Mouse (Mus musculus) frontal cortex, postnatal 36 days (tissue): ENCODE data around the gene Hist1h4j.
"Not testable (repeated sequence)": the region's sequence is repeated elsewhere in the genome, so short reads cannot be mapped to it uniquely, and the experiment has no call there.

Experiments used
- DNase-seq, 2 experiments: peaks; one replicate each; pipeline ENCODE4 v3.0.0; 2022; ENCODE audit warnings: low spot score in 2 of 2

The Hist1h4j gene

GRCm38 (mm10) chr13:21734906-21735767 is at the start of gene Hist1h4j:
Gene Hist1h4j, plus strand, starts transcription at chr13:21735064.
- DNase-seq = peak; percentile 73 to 80

- no peak for DNase-seq
These were observed 37.1 kb upstream of the Hist1h4j start, which contains the start of gene Olfr1359 for GRCm38 (mm10) chr13:21697811-21698210. Gene Olfr1359, plus strand, starts transcription at chr13:21698111.

DNA sequence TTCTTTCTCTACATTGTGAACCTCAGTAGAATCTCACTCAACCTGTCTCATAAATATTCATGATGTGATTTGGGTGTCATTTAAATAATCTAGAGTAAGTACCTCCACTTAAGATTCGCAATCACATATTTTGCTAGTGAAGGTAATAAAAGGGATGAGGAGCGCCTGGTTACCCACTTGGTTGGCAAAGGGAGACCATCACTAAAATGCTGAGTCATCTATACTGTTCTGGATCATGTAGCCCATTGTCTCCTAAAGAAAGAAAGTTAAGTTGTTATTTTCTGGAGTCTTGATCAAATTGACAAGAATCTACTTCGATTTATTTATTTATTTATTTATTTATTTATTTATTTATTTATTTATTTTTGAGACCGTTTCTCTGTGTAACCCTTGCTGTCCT is 28.2 kb upstream of the Hist1h4j start:
- no peak for DNase-seq

DNA sequence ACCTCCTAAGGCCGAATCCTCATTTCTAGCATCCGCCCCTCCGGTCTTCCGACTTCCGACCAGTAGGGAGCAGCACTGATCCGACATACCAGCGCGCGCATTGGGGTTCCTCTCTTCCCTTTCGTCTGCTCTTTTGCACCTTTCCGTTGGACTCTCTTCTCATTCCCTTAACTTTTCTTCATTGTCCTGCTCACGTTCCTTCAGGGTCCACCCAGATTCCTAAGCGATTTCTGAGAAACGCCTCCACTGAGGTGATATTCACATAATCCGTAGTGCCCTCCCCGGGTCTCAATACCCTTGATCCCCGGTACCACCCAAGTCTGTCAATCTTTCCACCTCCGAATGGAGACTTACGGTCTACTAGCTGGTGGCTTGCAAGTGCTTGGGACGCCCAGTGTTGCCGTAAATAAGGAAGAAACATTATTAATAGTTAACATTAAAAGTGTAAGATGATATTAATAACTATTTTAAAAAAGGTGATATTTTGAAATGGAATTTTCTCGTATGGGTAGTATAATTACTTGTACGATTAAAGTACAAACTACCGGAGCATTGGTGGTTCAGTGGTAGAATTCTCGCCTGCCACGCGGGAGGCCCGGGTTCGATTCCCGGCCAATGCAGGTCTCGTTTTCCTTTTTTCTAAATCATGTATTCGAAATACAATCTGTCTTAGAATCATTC is 24.7 kb upstream of the Hist1h4j start:
- peak; percentile 92 to 93 for DNase-seq

GRCm38 (mm10) chr13:21710821-21711525 is 23.9 kb upstream of the Hist1h4j start:
- DNase-seq = peak; percentile 87 to 89

- no peak for DNase-seq
These were observed 23.2 kb upstream of the Hist1h4j start for GRCm38 (mm10) chr13:21711698-21712097.

DNA sequence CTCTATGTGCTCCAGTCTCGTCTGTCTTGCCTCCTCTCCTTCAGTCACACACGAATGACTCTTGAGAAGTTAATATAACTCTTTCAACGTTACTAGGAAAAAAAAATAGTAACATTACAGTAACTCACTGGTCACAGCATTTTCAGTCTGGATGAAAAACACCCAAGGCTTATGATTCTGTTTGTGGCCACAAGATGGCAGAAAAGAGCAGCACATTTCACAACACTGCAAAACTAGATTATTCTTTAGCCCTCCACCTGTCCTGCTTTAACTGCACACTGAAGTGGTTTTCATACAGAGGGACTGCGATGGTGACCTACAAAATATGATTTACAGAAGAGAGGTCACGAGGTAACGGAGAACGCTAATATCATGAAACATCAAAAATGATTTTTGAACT is 20.1 kb upstream of the Hist1h4j start:
- peak; percentile 49 to 83 for DNase-seq

- DNase-seq = peak in 1 of 2 experiments; percentile 11
These were observed 19.6 kb upstream of the Hist1h4j start for GRCm38 (mm10) chr13:21715131-21715863.

DNA sequence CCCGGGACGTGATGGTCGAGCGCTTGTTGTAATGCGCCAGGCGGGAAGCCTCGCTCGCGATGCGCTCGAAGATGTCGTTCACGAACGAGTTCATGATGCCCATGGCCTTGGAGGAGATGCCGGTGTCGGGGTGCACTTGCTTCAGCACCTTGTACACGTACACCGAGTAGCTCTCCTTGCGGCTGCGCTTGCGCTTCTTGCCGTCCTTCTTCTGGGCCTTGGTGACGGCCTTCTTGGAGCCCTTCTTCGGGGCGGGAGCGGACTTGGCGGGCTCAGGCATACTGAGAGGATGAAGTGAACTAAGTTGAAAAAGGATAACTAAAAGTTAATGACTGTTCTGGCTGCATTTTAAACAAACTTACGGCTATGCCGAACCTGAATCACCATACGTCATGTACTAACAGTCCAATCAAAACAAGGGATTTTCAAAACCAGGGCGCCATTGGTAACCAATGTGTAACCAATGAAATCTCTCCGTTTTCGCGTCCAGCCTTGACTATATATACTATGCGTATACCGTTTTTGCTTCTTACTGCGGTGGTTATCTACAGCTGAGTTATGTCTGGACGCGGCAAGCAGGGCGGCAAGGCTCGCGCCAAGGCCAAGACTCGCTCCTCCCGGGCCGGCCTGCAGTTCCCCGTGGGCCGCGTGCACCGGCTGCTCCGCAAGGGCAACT is 18.9 kb upstream of the Hist1h4j start, which contains the start of the genes Hist1h2bl and Hist1h2ai:
Gene Hist1h2bl (minus strand): TSS at position 280 of the 676 bp plus-strand sequence.
Gene Hist1h2ai (plus strand): TSS at position 559 of the 676 bp plus-strand sequence.
- DNase-seq = peak; percentile 84 to 95

- peak; percentile 13 to 33 for DNase-seq
These were observed 18.1 kb upstream of the Hist1h4j start for GRCm38 (mm10) chr13:21716540-21717391.

DNA sequence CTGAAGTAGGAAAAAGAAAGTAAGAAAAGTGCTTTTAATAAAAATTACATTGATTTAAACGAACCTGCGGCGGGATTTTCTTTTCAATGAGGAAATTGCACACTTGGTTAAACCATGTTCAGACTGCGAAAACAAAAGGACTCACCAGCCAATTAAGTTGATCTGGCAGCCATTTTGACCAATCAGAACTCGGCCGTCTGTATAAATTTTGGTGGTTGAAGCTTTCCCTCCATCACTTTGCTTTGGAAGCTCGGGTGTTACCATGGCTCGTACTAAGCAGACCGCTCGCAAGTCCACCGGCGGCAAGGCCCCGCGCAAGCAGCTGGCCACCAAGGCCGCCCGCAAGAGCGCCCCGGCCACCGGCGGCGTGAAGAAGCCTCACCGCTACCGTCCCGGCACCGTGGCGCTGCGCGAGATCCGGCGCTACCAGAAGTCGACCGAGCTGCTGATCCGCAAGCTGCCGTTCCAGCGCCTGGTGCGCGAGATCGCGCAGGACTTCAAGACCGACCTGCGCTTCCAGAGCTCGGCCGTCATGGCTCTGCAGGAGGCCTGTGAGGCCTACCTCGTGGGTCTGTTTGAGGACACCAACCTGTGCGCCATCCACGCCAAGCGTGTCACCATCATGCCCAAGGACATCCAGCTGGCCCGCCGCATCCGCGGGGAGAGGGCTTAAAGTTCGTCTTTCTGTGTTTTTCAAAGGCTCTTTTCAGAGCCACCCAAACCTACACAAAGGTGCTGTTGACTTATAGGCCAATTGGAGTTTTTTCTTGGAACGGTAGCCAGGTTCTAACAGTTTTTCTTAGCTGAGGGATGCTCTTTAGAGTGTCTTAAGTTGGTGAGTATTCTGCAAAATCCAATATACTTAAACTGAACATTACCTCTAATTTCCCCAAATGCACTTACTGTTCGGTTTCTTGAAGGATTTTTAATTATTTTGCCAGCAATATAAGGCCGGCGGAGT is 17.2 kb upstream of the Hist1h4j start, which contains the start of gene Hist1h3h:
Gene Hist1h3h (plus strand): TSS at position 263 of the 961 bp plus-strand sequence.
- DNase-seq = peak; percentile 90 to 95

DNA sequence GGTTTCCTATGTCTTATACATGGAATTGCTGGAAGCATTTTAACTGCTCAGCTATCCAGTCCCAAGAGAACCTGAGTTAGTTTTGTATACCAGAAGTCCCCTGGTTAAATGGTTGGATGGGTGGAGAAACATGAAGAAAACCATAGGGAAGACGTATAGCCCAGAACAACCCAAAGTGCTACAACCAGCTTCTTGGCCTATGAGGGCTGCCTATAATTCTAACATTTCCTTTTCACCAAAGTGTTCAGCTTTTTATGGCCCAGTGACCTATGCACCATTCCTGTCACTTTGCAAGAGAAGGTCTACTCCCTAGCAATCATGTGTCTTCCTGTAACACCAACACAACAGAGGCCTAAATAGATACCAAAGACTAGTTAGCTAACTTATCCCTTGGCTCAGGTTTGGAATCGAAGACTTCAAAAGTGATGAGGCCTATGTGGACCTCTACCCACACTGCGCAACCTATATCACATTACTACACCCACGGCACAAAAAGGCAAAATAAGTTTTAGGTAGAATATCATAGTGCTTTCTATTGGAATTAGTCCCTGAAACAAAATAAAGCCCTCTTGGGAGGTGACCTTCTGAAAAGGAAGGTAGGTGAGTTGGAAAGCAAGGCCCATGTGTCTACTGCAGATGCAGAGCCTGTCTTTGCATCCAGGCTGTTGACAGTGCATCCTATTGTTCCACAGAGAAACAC is 16.3 kb upstream of the Hist1h4j start:
- DNase-seq = no peak

DNA sequence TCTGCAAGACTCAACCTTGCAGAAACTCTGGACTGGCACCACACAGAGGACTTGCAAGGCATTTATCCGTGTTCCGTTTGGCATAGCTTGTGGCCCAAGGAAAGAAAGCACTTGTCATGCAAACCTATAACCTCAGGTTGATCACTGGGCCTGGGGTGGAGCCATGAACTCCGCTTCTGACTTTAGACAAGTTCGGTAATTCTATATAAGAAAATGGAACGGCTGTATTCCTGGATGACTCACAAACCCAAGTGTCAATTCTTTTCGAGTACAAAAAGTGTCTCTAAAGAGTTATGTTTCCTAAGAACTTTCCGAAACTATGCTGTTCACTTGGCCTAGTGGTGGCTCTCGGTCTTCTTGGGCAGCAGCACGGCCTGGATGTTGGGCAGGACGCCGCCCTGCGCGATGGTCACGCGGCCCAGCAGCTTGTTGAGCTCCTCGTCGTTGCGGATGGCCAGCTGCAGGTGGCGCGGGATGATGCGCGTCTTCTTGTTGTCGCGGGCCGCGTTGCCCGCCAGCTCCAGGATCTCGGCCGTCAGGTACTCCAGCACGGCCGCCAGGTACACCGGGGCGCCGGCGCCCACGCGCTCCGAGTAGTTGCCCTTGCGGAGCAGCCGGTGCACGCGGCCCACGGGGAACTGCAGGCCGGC is 13.6 kb upstream of the Hist1h4j start:
- not testable (repeated sequence) for DNase-seq

GRCm38 (mm10) chr13:21721757-21722372 is 13.0 kb upstream of the Hist1h4j start, which contains the start of gene Hist1h2bm:
Gene Hist1h2bm, plus strand, starts transcription at chr13:21722044.
- DNase-seq = peak; percentile 71 to 81

GRCm38 (mm10) chr13:21722373-21722925 is 12.4 kb upstream of the Hist1h4j start:
- no peak for DNase-seq
